Comparison of ENCODE assay signal across 8 mouse cellular contexts in the genomic region with DNA sequence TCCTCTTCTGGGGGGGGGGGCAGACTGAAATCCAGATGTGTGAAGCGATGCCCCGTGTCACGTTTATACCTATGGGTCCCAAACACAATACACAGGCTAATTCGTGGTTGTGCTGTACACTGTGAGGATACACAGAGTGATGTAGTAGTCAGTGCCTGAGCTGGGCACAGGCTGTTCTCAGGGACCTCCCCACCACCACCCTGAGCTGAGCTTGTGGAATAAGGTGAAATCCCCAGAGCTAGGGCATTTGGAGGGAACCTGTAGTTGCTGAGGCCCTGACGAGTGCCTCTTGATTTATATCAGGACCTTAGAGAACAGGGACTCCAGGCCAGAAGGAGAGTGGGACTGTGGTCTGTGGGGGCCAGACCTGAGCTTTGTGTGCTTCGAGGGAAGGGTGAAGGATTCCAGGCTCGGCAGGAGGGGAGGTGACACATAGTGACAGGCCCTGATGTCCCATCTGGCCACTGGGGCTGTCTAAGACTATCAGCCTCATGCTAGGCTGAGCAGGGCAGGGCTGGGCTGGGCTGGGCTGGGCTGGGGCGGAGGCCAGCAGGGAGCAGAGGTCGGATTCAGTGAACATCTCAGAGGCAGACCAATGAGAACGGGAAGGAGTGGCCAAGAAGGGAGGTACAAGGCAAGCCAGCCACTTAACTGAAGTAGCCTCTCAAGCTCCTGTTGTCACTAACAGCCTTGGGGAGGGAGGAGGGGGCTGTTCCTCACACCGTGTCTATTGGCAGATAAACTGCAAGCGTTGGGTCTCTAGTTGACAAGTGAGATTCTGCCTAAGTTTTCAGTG. TPM values are rescaled to one million over a fixed set of nuclear protein-coding genes. Genes with fewer than 3 reads are reported as not detected.
DNase-seq lines count a peak whose midpoint lies in the region; ATAC-seq and TF ChIP-seq lines count a peak whose summit lies in the region.
"Had no signal": no experiment of that assay in that cellular context is flagged by ENCODE, and none has a peak within 500 bp of the region (broad histone marks: within the 10 kb centered on the region; RNA-seq: fewer than 3 reads in every experiment).

No protein-coding gene starts in this region.

- TF ChIP-seq CTCF in brain, embryonic 14.5 days (IDR thresholded peaks at IDR 0.05; ENCODE audit: borderline replicate concordance, extremely low read depth, insufficient read depth, insufficient read length): no peak

- H3K9me3 ChIP-seq in hindbrain, embryonic 16.5 days (ENCODE audit: control insufficient read depth, low read length): no peaks in the 10 kb centered on the region
- H3K9me3 ChIP-seq in liver, embryonic 16.5 days (replicated peaks; ENCODE audit: control insufficient read depth, low read length): no peaks in the 10 kb centered on the region

- H3K4me3 ChIP-seq in hindbrain, embryonic 16.5 days (ENCODE audit: low read length): no peak overlapping the region
- H3K4me3 ChIP-seq in liver, embryonic 16.5 days (ENCODE audit: low read depth, low read length): no peak overlapping the region

- WGBS in hindbrain, embryonic 16.5 days: 44% methylated on average over 12 of the region's 12 CpGs
- 48% methylated on average over 12 of the region's 12 CpGs for WGBS in liver, embryonic 16.5 days (ENCODE audit: insufficient replicate concordance)

- ATAC-seq in hindbrain, embryonic 16.5 days: peak; percentile 60
- peak; percentile 62 for ATAC-seq in liver, embryonic 16.5 days (ENCODE audit: low read depth)

- no peak for TF ChIP-seq POLR2A in brain, embryonic 14.5 days (IDR thresholded peaks at IDR 0.05; ENCODE audit: borderline replicate concordance, extremely low read depth, insufficient read depth, insufficient read length, poor library complexity, severe bottlenecking)

- no peaks in the 10 kb centered on the region for H3K36me3 ChIP-seq in hindbrain, embryonic 16.5 days (ENCODE audit: control insufficient read depth, insufficient read depth, low read length)
- H3K36me3 ChIP-seq in liver, embryonic 16.5 days (ENCODE audit: control insufficient read depth, insufficient read depth): no peaks in the 10 kb centered on the region

- H3K9ac ChIP-seq in hindbrain, embryonic 16.5 days (ENCODE audit: low read depth, low read length): no peak overlapping the region; the same call in 1 of the 2 replicates
- H3K9ac ChIP-seq in liver, embryonic 16.5 days (ENCODE audit: low read depth, low read length): no peak overlapping the region

- H3K27me3 ChIP-seq in hindbrain, embryonic 16.5 days (replicated peaks; ENCODE audit: control insufficient read depth, insufficient read depth, low read length): no peaks in the 10 kb centered on the region
- no peaks in the 10 kb centered on the region for H3K27me3 ChIP-seq in liver, embryonic 16.5 days (ENCODE audit: control insufficient read depth, insufficient read depth, low read depth, low read length)

- no peak overlapping the region for H3K27ac ChIP-seq in hindbrain, embryonic 16.5 days (ENCODE audit: low read depth, low read length)
- no peak overlapping the region for H3K27ac ChIP-seq in liver, embryonic 16.5 days (ENCODE audit: low read length)
- H3K27ac ChIP-seq: macrophage had no signal

- H3K4me1 ChIP-seq in hindbrain, embryonic 16.5 days (ENCODE audit: control insufficient read depth, insufficient read depth, low read depth, low read length): peaks cover 9% of the 10 kb centered on the region
- H3K4me1 ChIP-seq in liver, embryonic 16.5 days (ENCODE audit: control insufficient read depth, low read depth, low read length): peaks cover 3% of the 10 kb centered on the region

- DNase-seq in Muller cell, postnatal 12 days (ENCODE audit: inconsistent ontology term): peak; percentile 74
- peak; percentile 39 for DNase-seq in brain, embryonic 14.5 days (ENCODE audit: low read depth)
- no peak for DNase-seq in right cerebral cortex, postnatal 36 days (ENCODE audit: low spot score in 2 of 2)
- DNase-seq in ovary, postnatal 36 days (ENCODE audit: low spot score): no peak
- DNase-seq in adrenal gland, adult 8-10 months: no peak

- no peak overlapping the region for H3K4me2 ChIP-seq in hindbrain, embryonic 16.5 days (ENCODE audit: low read length)
- H3K4me2 ChIP-seq in liver, embryonic 16.5 days (ENCODE audit: low read depth, low read length): no peak overlapping the region

RNA-seq across cellular contexts. Expression of gene Fbxw11, which starts 40.8 kb away (rescaled TPM):
- polyA plus RNA-seq in brain, embryonic 14.5 days (2012; rRNA removed): 105 and 106 TPM in 2 replicates
- 106 and 121 TPM in 2 replicates for polyA plus RNA-seq in hindbrain, embryonic 16.5 days (2015; fragmentation: Nextera tagmentation; extraction: Ambion mirVana)
- 19.5 and 19.8 TPM in 2 replicates for polyA plus RNA-seq in liver, embryonic 16.5 days (2015; fragmentation: Nextera tagmentation; extraction: Ambion mirVana)
- total RNA-seq in adrenal gland, adult 8-10 months (2022): 100 to 1,000 TPM; 117 to 132 (median 119) TPM

Comparison
In these comparisons a context has a peak if more than half of its experiments do, and no peak if none do; other contexts are left out.
1. DNase-seq: peak in Muller cell, postnatal 12 days (single experiment) and brain, embryonic 14.5 days (single experiment); none in right cerebral cortex, postnatal 36 days (0 of 2), ovary, postnatal 36 days (single experiment) and adrenal gland, adult 8-10 months (single experiment).